Mouse (Mus musculus) C2C12 (cell line): ENCODE measurements around the gene Camk2b. TPM values are rescaled to one million over a fixed set of nuclear protein-coding genes. Genes with fewer than 3 reads are reported as not detected.

Experiments
- H3K27me3 ChIP-seq: one replicate; pipeline ENCODE4 v1.6.1; 2011; ENCODE audit not compliant: control insufficient read depth, insufficient read depth, insufficient read length
- H3K36me3 ChIP-seq: one replicate; pipeline ENCODE4 v1.6.1; 2011; ENCODE audit not compliant: control insufficient read depth, insufficient read depth
- H3K4me3 ChIP-seq: one replicate; pipeline ENCODE4 v1.5.1; 2011; ENCODE audit warnings: mild to moderate bottlenecking, control low read depth; ENCODE audit not compliant: poor library complexity, insufficient read depth, severe bottlenecking
- H3K79me2 ChIP-seq: one replicate; pipeline ENCODE4 v1.6.1; 2011; ENCODE audit not compliant: control insufficient read depth, insufficient read depth
- H3K79me3 ChIP-seq: one replicate; pipeline ENCODE4 v1.6.1; 2011; ENCODE audit warnings: low read depth, control low read depth
- H3ac ChIP-seq: one replicate; pipeline ENCODE3; 2011; ENCODE audit warnings: low read depth; ENCODE audit not compliant: control insufficient read depth, insufficient read length
- CEBPB ChIP-seq: IDR thresholded peaks from one replicate; pipeline ENCODE4 v1.6.1; 2011; ENCODE audit warnings: low read depth, mild to moderate bottlenecking, control low read depth, moderate library complexity
- CTCF ChIP-seq: IDR thresholded peaks from one replicate; pipeline ENCODE4 v1.5.1; 2011; ENCODE audit not compliant: control insufficient read depth, insufficient read depth, insufficient read length
- FOSL1 ChIP-seq: IDR thresholded peaks from one replicate; pipeline ENCODE4 v1.8.0; 2011; ENCODE audit warnings: mild to moderate bottlenecking, low read length; ENCODE audit not compliant: poor library complexity, insufficient read depth, severe bottlenecking
- MAX ChIP-seq: IDR thresholded peaks from one replicate; pipeline ENCODE4 v1.6.1; 2011; ENCODE audit warnings: mild to moderate bottlenecking, control low read depth
- MYOD1 ChIP-seq: IDR thresholded peaks from one replicate; pipeline ENCODE4 v1.6.1; 2011; ENCODE audit warnings: low read depth; ENCODE audit not compliant: control insufficient read depth, insufficient read length
- MYOG ChIP-seq: IDR thresholded peaks from one replicate; pipeline ENCODE4 v1.6.1; 2011; ENCODE audit not compliant: control insufficient read depth, insufficient read length; ENCODE audit errors: extremely low read depth
- USF1 ChIP-seq: IDR thresholded peaks from one replicate; pipeline ENCODE4 v1.6.1; 2011; ENCODE audit warnings: low read depth, mild to moderate bottlenecking, control low read depth, moderate library complexity
- polyA plus RNA-seq: library from polyadenylated mRNA; unstranded; fragments of >200 nt; fragmentation: generic; extraction: Trizol; gene quantifications from one replicate; pipeline ENCODE4 v1.2.1, GENCODE M21; 2012; ENCODE audit warnings: missing spikeins

Gene Camk2b
- polyA plus RNA-seq, 1 experiment: 0.06 TPM

DNA sequence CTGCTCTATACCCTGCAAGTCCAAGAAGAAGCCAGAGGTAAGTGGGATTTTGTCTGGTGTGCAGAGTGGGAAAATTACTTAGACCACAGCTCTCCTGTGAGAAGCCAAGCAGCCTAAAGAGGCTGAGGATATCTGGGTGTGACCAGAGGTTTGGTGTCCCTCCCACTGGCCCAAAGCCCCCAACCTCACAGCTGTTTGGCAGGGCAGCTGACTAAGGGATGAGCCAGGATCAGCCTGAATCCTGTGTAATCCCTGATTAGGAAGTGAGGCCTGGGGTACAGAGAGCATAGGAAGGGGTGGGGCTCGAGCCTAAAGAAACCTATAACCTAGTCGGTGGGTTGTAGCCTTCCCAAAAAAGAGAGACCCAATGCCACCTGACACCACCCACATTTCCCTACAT is 91.1 kb downstream of the Camk2b start:
- Histone ChIP-seq H3K27me3 (peaks cover 6% of the 10 kb centered on the region), H3K36me3 (no peaks in the 10 kb centered on the region), H3K79me3 (no peaks in the 10 kb centered on the region), H3K79me2 (no peaks in the 10 kb centered on the region), H3ac (no peak overlapping the region), H3K4me3 (no peak overlapping the region)
- TF ChIP-seq MYOG (no peak), USF1 (no peak), MYOD1 (no peak), CTCF (no peak), CEBPB (no peak), FOSL1 (no peak), MAX (no peak)

DNA sequence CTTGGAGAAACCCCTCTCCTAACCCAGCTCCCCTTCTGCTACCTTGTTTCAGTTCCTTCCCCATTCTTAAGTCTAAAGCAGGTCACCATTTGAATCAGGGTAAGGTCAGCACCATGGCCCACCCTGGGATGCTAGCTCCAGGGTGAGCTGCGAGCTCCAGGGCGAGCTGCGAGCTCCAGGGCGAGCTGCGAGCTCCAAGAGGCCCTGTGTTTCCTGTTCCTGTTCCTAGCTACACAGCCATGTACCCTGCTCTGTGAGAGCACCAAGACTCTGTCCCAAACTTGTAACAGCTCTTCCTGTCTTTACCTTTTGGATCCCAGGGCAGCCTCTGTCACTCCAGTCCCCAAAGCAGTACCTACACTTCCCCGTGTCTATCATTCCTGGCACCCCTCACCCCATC is 92.1 kb downstream of the Camk2b start:
- Histone ChIP-seq H3ac (no peak overlapping the region), H3K27me3 (peaks cover 6% of the 10 kb centered on the region), H3K79me2 (no peaks in the 10 kb centered on the region), H3K4me3 (no peak overlapping the region), H3K79me3 (no peaks in the 10 kb centered on the region), H3K36me3 (no peaks in the 10 kb centered on the region)
- TF ChIP-seq MYOD1 (no peak), FOSL1 (no peak), MYOG (no peak), CEBPB (no peak), MAX (no peak), USF1 (no peak), CTCF (no peak)

DNA sequence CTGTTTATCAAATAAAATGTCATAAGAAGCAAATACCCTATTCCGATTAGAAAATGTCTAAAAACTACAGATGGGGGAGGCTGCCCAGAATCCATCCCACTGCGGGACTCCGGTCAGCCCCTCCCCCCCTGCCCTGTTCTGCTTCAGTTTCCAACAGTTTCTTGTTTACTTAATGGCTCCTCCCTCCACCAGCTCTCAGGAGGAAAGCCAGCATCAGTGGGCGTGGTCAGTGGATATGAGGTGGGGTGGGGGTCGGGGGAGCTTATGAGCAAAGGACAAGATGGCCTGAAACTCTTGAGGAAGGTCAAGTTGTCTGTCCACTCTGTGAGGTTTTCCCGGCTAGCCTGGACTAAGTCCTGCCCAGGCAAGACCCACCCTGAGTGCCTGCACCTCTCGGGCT is 93.0 kb downstream of the Camk2b start:
- Histone ChIP-seq H3K79me2 (no peaks in the 10 kb centered on the region), H3K36me3 (no peaks in the 10 kb centered on the region), H3ac (no peak overlapping the region), H3K27me3 (peaks cover 6% of the 10 kb centered on the region), H3K4me3 (no peak overlapping the region), H3K79me3 (no peaks in the 10 kb centered on the region)
- TF ChIP-seq MAX (no peak), FOSL1 (no peak), MYOG (no peak), MYOD1 (no peak), CTCF (no peak)

DNA sequence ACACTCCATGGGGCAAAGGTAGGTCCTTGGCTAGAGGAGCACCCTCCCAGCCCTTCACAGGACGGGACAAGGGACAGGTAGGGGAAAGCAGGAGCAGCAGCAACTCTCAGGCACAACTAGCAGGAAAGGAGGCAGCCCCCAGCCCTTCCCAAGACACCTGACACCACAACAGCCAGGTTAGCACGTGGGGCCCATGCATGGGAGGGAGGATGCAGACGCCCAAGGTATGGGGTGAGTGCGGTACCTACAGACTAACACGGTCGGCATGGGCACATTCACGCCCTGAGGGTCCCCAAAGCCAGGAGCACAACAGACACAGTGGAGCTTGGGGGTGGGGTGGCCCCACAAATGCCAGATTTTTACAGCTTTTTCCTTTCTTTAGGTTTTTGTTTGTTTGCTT is 95.0 kb downstream of the Camk2b start:
- TF ChIP-seq CEBPB: no peak
- no peak for TF ChIP-seq MYOD1
- TF ChIP-seq MAX: no peak
- no peak for TF ChIP-seq CTCF
- TF ChIP-seq FOSL1: no peak
- TF ChIP-seq USF1: no peak
- no peak for TF ChIP-seq MYOG
- H3K27me3 ChIP-seq: peaks cover 5% of the 10 kb centered on the region
- no peaks in the 10 kb centered on the region for H3K79me2 ChIP-seq
- peaks cover 19% of the 10 kb centered on the region for H3K36me3 ChIP-seq
- H3K79me3 ChIP-seq: no peaks in the 10 kb centered on the region
- no peak overlapping the region for H3K4me3 ChIP-seq
- H3ac ChIP-seq: no peak overlapping the region

DNA sequence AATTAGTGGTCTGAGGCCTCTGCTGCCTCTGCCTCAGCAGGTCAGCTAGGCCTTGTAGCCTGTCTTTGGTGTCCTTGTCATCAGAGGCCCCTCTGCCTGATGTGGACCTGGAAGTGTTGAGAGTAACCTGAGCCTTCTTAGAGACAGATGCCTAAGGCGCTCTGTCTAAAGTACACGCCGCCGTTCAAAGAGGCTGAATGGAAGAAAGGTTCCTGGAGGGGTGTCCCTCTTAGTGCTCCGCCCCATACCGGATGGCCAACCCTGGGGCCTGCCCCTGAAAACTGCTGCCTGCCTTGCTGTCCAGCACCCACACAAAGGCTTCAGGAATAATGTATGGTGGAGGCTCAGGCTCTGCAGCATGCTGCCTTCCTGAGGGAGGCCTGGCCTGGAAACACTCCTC is 97.9 kb downstream of the Camk2b start:
- H3K4me3 ChIP-seq: no peak overlapping the region
- peaks cover 47% of the 10 kb centered on the region for H3K36me3 ChIP-seq
- H3K27me3 ChIP-seq: no peaks in the 10 kb centered on the region
- TF ChIP-seq CEBPB (no peak), MAX (no peak), CTCF (no peak), FOSL1 (no peak), USF1 (no peak), MYOD1 (no peak), MYOG (no peak)
- H3ac ChIP-seq: no peak overlapping the region
- no peaks in the 10 kb centered on the region for H3K79me2 ChIP-seq
- no peaks in the 10 kb centered on the region for H3K79me3 ChIP-seq

DNA sequence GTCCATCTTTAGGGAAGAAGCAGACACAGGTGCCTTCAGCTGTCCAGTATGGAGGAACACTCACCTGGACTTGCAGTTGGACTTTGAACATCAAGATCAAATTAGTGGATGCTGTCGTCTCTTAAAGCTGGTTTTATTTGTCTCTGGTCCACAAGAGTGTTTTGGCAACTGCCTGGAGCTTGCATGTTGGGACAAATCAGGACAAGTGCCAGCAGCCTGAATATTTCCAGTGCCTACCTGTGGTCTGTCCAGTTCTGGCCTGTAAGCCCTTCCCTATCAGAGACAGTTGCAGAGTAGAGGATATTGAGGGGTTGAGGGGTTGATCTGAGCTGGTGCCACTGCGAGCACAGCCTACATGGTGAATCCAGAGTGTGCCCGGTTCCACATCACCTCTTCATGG is 99.4 kb downstream of the Camk2b start:
- H3K27me3 ChIP-seq: no peaks in the 10 kb centered on the region
- H3ac ChIP-seq: no peak overlapping the region
- peaks cover 62% of the 10 kb centered on the region for H3K36me3 ChIP-seq
- no peak for TF ChIP-seq CEBPB
- TF ChIP-seq USF1: no peak
- no peak for TF ChIP-seq FOSL1
- no peak for TF ChIP-seq MYOG
- no peak for TF ChIP-seq CTCF
- no peak for TF ChIP-seq MYOD1
- TF ChIP-seq MAX: no peak
- no peaks in the 10 kb centered on the region for H3K79me2 ChIP-seq
- H3K79me3 ChIP-seq: no peaks in the 10 kb centered on the region
- H3K4me3 ChIP-seq: no peak overlapping the region

DNA sequence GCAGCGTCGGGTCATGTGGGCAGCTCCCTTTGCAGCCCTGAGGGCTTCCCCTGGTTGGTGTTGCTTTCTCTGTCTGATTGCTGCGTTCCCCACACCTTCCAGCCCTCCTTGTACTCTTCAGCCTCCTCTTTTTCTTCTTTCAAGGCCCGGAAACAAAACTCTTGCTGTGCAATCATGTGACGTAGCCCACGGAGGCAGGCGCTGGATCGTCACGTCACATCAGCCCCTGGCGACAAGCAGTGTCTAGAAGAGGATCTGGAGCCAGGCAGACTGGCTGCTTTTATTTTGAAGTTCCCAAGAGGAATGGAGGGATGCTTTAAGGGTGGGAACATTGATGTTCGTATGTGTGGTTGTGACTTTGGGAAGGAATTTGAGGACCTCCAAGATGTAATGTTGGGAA is 100.3 kb downstream of the Camk2b start:
- H3K27me3 ChIP-seq: no peaks in the 10 kb centered on the region
- H3K4me3 ChIP-seq: no peak overlapping the region
- no peaks in the 10 kb centered on the region for H3K79me3 ChIP-seq
- no peak overlapping the region for H3ac ChIP-seq
- H3K36me3 ChIP-seq: peaks cover 71% of the 10 kb centered on the region
- peaks cover 6% of the 10 kb centered on the region for H3K79me2 ChIP-seq
- TF ChIP-seq MYOG (no peak), MAX (no peak), CEBPB (no peak), FOSL1 (no peak)
